Mouse (Mus musculus) left cerebral cortex, postnatal 14 days (tissue): ENCODE results near the gene Abcf1. TPM values are rescaled to one million over a fixed set of nuclear protein-coding genes. Genes with fewer than 3 reads are reported as not detected.
"Not testable (repeated sequence)": the region's sequence is repeated elsewhere in the genome, so short reads cannot be mapped to it uniquely, and the experiment has no call there.

ENCODE experiments used
- DNase-seq, 2 experiments: peaks; one replicate each; pipeline ENCODE4 v3.0.0; 2021 to 2022; ENCODE audit warnings: low spot score in 2 of 2, mixed read lengths in 1 of 2
- intact Hi-C: fragments of 180-260 bp; cut with DNase I; formaldehyde crosslinking; loops from one replicate; pipeline ENCODE4 v1.15.1; 2025
- total RNA-seq, 2 experiments: library from RNA; stranded (reverse); gene quantifications; 2 replicates each; pipeline ENCODE4 v1.2.3; 2021

Gene Abcf1
- total RNA-seq, 2 experiments from 2014 or later: 77.1 to 77.8 TPM

DNA sequence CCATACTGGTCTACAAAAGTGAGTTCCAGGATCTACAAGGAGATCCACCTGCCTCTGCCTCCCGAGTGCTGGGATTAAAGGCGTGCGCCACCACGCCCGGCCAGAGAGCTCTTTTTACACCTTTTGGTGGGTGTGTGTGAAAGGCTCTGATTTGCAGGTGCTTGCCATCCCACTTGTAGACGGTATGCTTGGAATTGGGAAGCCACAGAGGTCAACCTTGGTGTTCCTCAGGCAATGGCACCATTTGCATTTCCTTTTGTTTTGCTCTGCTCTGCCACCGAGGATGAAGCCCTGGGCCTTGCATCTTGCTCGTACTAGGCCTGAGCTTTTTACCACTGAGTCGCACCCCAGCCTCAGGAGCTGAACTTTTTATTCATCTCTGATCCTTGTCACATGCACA is 12.2 kb upstream of the Abcf1 start:
- intact Hi-C loops: no loop called here
- DNase-seq: no peak

DNA sequence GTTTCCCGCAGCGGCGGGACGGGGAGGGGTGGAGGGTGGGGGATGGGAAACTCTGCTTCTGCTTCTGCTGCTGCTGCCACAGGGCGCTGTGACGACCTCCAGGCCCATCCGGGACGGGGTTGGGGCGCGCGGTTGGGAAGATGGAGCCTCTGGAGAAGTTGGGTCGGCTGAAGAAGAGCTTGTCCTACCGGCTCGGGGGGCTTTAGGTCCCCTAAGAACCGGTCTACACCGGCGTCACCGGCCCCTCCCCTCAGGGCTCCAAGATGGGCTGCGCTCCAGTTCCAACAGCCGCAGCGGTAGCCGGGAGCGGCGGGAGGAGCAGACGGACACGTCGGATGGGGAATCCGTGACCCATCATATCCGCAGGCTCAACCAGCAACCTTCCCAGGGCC is 10.8 kb upstream of the Abcf1 start:
- peak; percentile 41 to 52 for DNase-seq
- intact Hi-C loops: no loop called here

DNA sequence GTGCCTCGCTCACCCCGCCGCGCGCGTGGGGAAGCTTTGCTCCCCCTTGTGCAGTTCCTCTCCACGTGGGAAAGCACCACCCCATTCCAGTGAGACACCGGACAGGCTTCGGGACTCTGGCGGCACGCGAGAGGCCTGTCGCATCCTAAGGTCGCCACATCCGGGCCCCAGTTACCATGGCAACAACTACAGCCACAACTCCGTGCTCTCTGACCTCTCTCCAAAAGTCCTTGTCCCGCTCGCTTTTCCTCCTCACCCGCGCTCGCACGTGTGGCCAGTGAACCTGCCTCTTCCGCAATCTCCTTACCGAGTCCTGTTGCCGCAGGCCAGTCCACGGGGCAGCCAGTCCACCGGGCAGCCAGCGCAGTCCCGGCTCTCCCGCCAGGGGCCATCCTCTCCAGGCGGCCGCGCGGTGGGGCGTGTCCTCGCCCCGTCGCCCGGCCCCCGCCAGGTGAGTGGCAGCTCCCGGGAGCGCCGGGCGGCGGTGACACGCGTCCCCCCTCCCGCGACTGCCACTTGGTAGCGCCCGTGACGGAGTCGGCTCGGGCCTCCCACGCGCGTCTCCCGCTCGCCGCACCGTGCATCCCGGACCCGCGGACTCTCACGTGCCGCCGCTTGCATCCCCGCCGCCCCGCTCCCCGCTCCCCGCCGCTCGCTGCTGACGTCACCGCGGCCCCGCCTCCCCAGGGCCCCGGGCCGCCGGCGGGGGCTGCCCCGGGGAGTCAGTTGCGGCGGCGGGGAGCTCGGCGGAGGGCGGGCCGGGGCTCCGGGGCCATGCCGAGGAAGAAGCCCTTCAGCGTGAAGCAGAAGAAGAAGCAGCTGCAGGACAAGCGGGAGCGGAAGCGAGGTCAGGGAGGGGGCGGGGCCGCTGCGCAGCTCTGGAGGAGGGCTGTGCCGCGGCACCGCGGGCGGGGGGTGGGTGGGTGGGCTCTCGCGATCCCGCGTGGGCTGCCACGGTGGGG is 10.1 kb upstream of the Abcf1 start, which contains the start of the genes Gnl1 and Prr3:
TSS of gene Gnl1 (plus strand) at position 451 of the 962 bp plus-strand sequence.
TSS of gene Prr3 (minus strand) at position 836 of the 962 bp plus-strand sequence.
- intact Hi-C loops: loop anchor here (10.0 kb wide), 1 partner anchor 155 kb away; the partner anchor contains the start of genes Flot1 and Ier3
- peak; percentile 91 to 96 for DNase-seq

DNA sequence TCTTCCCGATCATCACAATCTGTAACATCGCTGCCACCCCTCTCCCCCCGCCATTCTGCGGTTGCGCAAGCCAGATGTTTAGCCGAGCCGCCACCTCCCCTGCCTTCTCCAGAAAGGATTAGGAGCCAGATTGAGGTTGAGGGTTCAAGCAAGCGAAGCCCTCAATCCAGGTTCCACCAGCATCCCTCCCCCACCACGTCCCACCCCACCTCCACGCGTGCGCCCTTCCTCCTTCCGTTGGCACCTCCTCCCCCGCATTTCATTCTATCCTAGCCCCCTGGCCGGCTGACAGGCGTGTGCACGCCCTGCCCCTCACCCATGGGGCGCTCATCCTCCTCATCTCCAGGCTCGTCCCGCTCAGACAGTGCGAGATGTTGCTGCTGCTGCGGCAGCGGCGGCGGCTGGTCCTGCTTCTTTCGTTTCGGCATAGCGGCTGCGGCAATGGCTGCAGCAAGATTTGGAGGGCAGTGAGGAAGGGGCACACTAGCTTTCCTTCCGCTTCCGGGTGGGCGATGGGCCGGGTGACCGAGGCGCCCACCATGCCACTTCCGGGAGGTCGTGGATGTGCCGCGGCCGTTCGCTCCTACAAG is 9.3 kb upstream of the Abcf1 start:
- peak in 1 of 2 experiments; percentile 87 for DNase-seq
- intact Hi-C loops: loop anchor here (10.0 kb wide), 1 partner anchor 154 kb away; the partner anchor contains the start of genes Flot1 and Ier3

DNA sequence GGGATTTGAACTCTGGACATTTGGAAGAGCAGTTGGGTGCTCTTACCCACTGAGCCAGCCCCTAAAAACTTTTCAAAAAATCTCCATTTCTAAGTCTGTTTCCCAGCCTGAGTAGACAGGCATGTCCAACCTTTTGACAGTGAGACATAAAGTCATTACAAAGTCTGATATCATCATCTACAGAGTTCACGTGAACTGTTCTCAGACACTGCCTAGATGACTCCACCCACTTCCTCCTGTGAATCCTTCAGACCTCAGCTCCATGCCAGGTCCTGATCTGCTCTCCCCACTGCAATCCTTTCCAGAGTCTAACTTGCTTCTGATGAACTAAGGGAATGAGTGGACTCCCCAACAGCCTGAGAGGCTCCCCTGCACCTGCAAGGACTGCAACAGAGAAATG is 2.6 kb upstream of the Abcf1 start:
- no peak for DNase-seq
- intact Hi-C loops: loop anchor here (10.0 kb wide), 1 partner anchor 147 kb away; the partner anchor contains the start of genes Flot1 and Ier3

DNA sequence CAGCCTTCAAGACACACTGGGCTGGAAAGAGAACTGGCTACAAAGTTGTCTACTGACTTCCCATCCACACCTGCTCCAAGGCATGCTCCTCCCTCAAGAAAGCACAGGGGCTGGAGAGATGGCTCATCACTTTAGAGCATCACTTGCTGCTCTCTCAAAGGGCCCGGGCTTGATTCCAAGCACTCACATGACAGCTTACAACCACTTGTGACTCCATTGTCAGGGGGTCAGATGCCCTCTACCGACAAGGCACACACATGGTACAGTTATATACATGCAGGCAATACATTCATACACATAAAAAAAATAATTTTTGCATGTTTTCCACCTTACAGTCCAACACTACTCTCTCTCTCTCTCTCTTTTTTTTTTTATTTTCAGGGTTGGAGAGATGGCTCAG is 1.9 kb downstream of the Abcf1 start:
- DNase-seq: no peak
- intact Hi-C loops: loop anchor here (5.0 kb wide), 1 partner anchor 40 kb away; no protein-coding TSS in a partner anchor

DNA sequence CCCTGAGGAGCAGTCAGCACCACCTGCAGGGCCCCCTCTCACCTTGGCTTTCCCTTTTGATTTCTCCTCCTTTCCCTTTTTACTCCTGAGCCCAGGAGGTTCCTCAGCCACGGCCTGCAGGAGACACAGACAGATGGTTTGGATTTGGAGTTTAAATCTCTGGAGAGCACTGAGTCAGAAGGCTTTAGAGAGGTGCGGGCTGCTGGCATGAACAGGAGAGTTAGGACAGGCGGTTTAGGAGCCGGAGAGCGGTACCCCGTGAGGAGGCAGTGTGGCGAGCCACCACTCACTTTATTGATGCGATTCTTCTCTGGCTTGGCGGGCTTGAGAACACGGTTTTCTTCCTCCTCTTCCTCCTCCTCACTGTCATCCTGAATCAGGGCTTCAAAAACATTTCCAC is 6.3 kb downstream of the Abcf1 start:
- intact Hi-C loops: no loop called here
- DNase-seq: no peak

DNA sequence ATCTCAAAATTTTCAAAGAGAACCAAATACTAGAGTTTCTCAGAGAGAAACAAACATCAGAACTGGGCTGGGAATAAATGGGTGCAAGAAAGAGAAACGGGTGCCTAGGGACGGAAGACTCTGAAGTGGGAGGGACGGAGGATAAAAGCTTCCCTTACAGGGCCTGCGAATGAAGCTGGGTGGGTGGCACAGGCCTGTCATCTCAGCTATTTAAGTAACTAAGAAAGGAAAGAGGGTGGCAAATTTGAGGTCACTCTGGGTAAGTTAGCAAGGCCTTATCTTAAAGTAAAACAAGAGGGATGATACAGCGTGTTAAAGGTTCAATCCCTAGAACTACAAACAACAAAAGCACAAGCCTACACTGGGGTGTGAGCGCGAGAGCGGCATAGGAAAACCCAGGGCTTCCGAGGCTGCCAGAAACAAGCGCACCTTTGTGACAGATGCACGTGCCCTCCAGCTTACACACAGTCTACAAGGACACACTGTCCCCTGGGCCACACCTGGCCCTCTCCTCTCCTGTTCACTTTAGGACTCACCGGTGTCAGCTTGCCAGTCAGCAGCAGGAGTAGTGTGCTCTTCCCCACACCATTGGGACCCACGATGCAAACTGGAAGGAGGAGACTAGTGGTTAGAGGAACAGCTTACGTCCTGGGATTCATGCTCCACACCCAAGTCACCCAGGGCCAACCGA is 10.9 kb downstream of the Abcf1 start:
- DNase-seq: no peak
- intact Hi-C loops: loop anchor here (5.0 kb wide), 1 partner anchor 36 kb away; no protein-coding TSS in a partner anchor

DNA sequence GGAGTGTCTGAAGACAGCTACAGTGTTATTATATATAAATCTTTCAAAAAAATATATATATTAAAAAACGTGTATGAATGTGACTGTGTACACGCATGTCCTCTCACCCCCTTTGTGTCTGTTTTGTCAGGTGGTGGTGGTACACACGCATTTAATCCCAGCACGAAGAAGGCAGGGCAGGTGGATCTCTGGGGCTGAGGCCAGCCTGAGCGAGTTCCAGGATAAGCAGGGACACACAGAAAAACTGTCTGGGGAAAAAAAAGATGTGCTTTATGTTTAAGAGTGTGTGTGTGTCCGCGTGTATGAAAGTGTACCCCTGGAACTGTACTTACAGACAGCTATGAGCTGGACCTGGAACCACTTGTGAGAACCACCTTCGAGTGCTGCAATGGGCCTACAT is 14.9 kb downstream of the Abcf1 start:
- intact Hi-C loops: loop anchor here (5.0 kb wide), 1 partner anchor 32 kb away; no protein-coding TSS in a partner anchor
- DNase-seq: no peak

DNA sequence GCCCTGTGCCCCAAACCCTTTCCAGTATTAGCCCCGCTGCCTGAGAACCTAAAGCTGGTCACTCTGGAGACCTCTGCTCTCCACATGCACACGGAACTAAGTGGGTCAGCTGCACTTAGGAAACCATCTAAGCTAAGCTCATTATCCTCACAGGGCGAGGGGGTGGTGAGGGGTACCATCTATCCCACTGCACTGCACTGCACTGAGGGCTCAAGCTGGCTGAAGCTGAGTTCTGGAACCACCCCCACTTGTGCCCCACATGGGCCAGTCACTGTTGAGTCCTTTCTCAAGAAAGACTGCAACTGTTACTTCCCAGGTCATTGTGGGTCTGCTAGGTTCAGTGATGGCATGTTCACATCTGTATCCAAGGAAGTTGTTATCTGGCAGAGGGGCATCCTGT is 17.0 kb downstream of the Abcf1 start:
- intact Hi-C loops, DNase-seq: not testable (repeated sequence)

DNA sequence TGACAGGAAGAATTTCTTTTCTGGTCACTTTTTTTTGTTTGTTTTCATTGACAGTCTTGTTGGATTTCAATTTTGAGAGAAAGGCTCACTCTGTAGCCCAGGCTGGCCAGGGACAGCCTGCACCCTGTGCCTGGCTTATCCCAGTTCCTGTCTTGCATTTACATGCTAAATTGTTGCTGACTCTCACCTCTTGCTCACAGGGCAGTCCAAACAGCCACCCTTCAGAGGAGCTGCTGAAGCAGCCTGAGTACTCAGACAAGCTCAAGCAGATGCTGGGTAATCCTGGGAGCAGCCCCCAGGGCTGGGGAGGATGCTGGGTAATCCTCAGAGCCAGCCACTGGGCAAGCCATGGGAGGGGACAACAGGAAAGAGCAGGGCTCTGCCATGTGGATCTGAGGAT is 18.6 kb downstream of the Abcf1 start:
- intact Hi-C loops, DNase-seq: not testable (repeated sequence)

DNA sequence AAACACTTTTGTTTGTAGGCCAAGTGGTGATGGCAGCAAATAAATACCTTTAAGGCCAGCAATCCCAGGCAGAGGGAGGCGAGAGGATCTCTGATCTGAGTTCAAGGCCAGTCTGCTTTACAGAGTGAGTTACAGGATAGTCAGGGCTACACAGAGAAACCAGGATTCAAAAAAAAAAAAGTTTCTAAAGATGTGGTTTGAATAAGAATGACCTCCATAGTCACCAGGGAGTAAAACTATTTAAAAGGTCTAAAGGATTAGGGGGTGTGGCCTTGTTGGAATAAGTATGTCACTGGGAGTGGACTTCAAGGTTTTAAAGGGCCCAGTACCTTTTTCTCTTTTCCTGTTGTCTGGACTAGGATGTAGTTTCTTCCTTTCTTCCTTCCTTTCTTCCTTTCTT is 29.6 kb downstream of the Abcf1 start:
- no peak for DNase-seq
- intact Hi-C loops: loop anchor here (10.0 kb wide), 2 partner anchors 175 to 255 kb away; partner anchors contain the start of gene H2-T3

DNA sequence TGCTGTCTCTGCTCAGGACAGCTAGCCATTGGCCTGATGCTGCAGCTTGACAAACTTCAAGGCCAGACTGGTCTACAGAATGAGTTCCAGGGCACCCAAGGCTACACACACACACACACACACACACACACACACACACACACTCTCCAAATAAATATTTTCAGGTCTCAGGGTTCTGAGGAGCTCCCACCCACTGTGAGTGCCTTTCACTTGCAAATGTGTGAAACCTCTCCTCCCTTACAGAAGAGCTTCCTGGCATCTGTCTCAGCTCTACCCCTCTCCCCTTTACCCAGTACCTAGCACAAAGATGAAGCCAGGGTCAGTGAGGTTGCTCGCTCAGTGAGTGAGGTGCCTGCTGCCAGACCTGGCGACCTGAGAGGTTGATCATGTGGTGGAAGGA is 30.5 kb downstream of the Abcf1 start:
- DNase-seq: no peak
- intact Hi-C loops: loop anchor here (10.0 kb wide), 2 partner anchors 176 to 256 kb away; partner anchors contain the start of gene H2-T3

DNA sequence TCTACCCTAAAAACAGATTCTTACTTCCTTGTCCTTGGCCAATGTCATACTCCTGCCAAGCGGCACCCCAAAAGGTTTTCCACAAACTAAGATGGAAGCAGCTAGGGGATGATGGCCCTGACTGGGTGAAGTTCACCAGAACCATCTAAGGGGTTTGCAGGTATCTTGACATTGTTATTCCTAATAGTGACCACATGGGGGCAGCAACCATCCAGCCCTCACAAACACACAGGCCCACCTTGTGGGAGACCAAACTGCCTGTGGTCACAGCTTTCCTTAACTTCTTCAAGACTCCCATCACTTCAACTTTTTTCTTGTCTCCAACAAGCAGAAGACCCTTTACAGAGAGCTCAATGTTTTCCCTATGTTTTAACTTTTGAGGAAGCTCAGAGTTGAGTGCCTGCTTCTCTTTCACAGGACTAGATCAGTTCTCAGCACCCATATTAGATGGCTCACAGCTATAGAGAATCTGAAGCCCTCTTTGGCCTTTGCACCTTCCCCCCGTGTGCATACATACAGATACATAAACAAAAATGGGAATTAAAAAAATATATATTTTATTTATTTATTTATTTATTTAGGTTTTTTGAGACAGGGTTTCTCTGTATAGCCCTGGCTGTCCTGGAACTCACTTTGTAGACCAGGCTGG is 31.7 kb downstream of the Abcf1 start:
- intact Hi-C loops: loop anchor here (2.0 to 10.0 kb wide), 3 partner anchors 55 to 257 kb away; partner anchors contain the start of gene H2-T3
- peak in 1 of 2 experiments; percentile 58 for DNase-seq

DNA sequence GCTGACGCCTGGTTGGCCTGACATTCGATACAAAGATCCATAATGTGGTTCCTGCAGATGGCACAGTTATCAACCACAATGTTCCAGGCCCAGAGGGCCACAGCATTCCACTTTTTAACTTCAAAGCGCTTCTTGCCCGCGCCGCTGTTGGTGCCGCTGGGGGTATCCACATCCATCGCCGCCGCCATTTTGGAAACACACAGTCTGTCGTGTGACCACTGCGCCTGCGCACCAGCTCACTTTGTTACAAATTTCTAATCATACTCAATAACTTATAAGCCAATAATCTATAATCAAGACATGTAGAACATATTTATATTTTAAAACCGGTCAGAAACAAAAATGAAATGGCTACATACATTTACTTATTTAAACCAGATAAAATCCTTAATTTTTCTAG is 33.8 kb downstream of the Abcf1 start:
- intact Hi-C loops: loop anchor here (2.0 to 10.0 kb wide), 3 partner anchors 57 to 259 kb away; partner anchors contain the start of gene H2-T3
- not testable (repeated sequence) for DNase-seq

DNA sequence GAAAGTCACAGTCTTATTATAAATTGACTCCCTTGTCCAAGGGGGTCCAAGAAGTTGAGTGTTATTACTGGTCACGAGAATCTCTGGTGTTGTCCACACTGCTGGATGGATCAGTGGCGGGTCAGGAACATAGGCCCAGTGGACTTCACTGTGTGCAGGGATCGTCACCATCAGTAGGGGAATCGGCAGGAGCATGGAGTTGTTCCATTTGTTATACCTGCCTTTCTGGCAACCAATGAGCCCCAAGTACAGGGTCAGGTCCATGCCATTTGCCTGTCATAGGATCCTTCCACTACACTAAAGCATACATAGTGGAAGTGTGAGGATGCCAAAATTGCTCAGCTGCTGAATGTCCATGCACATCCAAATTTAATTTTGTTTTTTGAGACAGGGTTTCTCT is 37.0 kb downstream of the Abcf1 start:
- intact Hi-C loops: loop anchor here (10.0 kb wide), 2 partner anchors 182 to 262 kb away; partner anchors contain the start of gene H2-T3
- no peak for DNase-seq

DNA sequence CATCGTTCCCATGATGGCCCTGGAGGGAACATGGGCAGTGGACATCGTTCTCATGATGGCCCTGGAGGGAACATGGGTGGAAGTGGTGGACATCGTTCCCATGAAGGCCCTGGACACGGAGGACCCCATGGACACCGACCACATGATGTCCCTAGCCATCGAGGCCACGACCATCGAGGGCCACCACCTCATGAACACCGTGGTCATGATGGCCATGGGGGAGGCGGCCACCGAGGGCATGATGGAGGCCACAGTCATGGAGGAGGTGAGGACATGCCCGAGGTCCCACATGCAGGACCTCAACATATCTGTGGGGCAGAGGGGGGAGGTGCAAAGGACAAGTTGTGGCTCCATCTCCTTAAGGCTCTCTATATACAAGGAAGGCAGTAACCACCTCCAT is 38.9 kb downstream of the Abcf1 start:
- intact Hi-C loops: loop anchor here (10.0 kb wide), 2 partner anchors 184 to 264 kb away; partner anchors contain the start of gene H2-T3
- no peak for DNase-seq

DNA sequence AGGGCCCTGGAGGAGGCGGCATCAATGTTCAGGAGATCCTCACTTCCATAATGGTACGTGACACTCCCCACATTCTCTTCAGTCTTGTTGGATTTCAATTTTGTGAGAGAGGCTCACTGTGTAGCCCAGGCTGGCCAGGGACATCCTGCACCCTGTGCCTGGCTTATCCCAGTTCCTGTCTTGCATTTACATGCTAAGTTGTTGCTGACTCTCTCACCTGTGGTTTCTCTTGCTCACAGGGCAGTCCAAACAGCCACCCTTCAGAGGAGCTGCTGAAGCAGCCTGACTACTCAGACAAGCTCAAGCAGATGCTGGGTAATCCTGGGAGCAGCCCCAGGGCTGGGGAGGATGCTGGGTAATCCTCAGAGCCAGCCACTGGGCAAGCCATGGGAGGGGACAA is 40.0 kb downstream of the Abcf1 start:
- no peak for DNase-seq
- intact Hi-C loops: loop anchor here (5.0 to 10.0 kb wide), 2 partner anchors 38 to 325 kb away; partner anchors contain the start of genes Abcf1 and Rpp21
